Mouse (Mus musculus): ENCODE results near the gene Olfr374. TPM values are rescaled to one million over a fixed set of nuclear protein-coding genes. Genes with fewer than 3 reads are reported as not detected.

Gene Olfr374
- polyA plus RNA-seq, 1 experiment from 2014 or later = not detected

- Histone ChIP-seq H3K36me3 (ENCODE audit: inconsistent target) (no peaks in the 10 kb centered on the region), H3K79me2 (ENCODE audit: inconsistent target) (no peaks in the 10 kb centered on the region), H3K4me3 (ENCODE audit: inconsistent target) (no peak overlapping the region), H3K27ac (no peak overlapping the region)
- WGBS (ENCODE audit: missing documents) = 100% methylated on average over 1 of the region's 1 CpGs
These were observed 21.0 kb downstream of the Olfr374 start for GRCm38 (mm10) chr8:72127834-72128233.

- Histone ChIP-seq H3K27ac (no peak overlapping the region), H3K36me3 (ENCODE audit: inconsistent target) (no peaks in the 10 kb centered on the region), H3K4me3 (ENCODE audit: inconsistent target) (no peak overlapping the region), H3K79me2 (ENCODE audit: inconsistent target) (peaks cover 7% of the 10 kb centered on the region)
- 91% methylated on average over 2 of the region's 2 CpGs for WGBS (ENCODE audit: missing documents)
These were observed 24.4 kb downstream of the Olfr374 start for GRCm38 (mm10) chr8:72131251-72131650.

GRCm38 (mm10) chr8:72131901-72132300 lies 25.1 kb downstream of the Olfr374 start:
- Histone ChIP-seq H3K27ac (no peak overlapping the region), H3K4me3 (ENCODE audit: inconsistent target) (no peak overlapping the region), H3K36me3 (ENCODE audit: inconsistent target) (no peaks in the 10 kb centered on the region), H3K79me2 (ENCODE audit: inconsistent target) (peaks cover 14% of the 10 kb centered on the region)
- WGBS (ENCODE audit: missing documents) = 57% methylated on average over 2 of the region's 2 CpGs

GRCm38 (mm10) chr8:72132417-72132816 lies 25.6 kb downstream of the Olfr374 start:
- Histone ChIP-seq H3K36me3 (ENCODE audit: inconsistent target) (no peaks in the 10 kb centered on the region), H3K4me3 (ENCODE audit: inconsistent target) (no peak overlapping the region), H3K79me2 (ENCODE audit: inconsistent target) (peaks cover 19% of the 10 kb centered on the region), H3K27ac (no peak overlapping the region)
- WGBS (ENCODE audit: missing documents) = 100% methylated on average over 1 of the region's 1 CpGs

GRCm38 (mm10) chr8:72132891-72133290 lies 26.1 kb downstream of the Olfr374 start:
- Histone ChIP-seq H3K27ac (no peak overlapping the region), H3K4me3 (ENCODE audit: inconsistent target) (no peak overlapping the region)

GRCm38 (mm10) chr8:72133507-72133906 lies 26.7 kb downstream of the Olfr374 start:
- Histone ChIP-seq H3K27ac (no peak overlapping the region), H3K4me3 (ENCODE audit: inconsistent target) (no peak overlapping the region), H3K79me2 (ENCODE audit: inconsistent target) (peaks cover 30% of the 10 kb centered on the region), H3K36me3 (ENCODE audit: inconsistent target) (peaks cover 4% of the 10 kb centered on the region; the same call in 1 of the 2 replicates)
- 8% methylated on average over 1 of the region's 1 CpGs for WGBS (ENCODE audit: missing documents)

More at GRCm38 (mm10) chr8:72132891-72133290, 26.1 kb downstream of the Olfr374 start:
- Histone ChIP-seq H3K79me2 (ENCODE audit: inconsistent target) (peaks cover 24% of the 10 kb centered on the region), H3K36me3 (ENCODE audit: inconsistent target) (no peaks in the 10 kb centered on the region)
- WGBS (ENCODE audit: missing documents) = 95% methylated on average over 1 of the region's 1 CpGs

- WGBS (ENCODE audit: missing documents) = 11% methylated on average over 44 of the region's 49 CpGs
- Histone ChIP-seq H3K79me2 (ENCODE audit: inconsistent target) (peaks cover 44% of the 10 kb centered on the region), H3K27ac (peak within 1 kb of the TSS; percentile 99), H3K36me3 (ENCODE audit: inconsistent target) (peaks cover 18% of the 10 kb centered on the region), H3K4me3 (ENCODE audit: inconsistent target) (peak within 1 kb of the TSS; percentile 97)
These were observed 28.1 kb downstream of the Olfr374 start, which contains the start of gene Tpm4 for GRCm38 (mm10) chr8:72134756-72135445. Tpm4 (plus strand) TSS chr8:72134975.

- Histone ChIP-seq H3K79me2 (ENCODE audit: inconsistent target) (peaks cover 52% of the 10 kb centered on the region), H3K27ac (peak overlapping the region; percentile 99), H3K4me3 (ENCODE audit: inconsistent target) (peak overlapping the region; percentile 97), H3K36me3 (ENCODE audit: inconsistent target) (peaks cover 25% of the 10 kb centered on the region)
- WGBS (ENCODE audit: missing documents) = 2% methylated on average over 54 of the region's 62 CpGs
These were observed 28.8 kb downstream of the Olfr374 start for GRCm38 (mm10) chr8:72135446-72136301.

- peak overlapping the region; percentile 99 for H3K27ac ChIP-seq
- H3K4me3 ChIP-seq (ENCODE audit: inconsistent target) = peak overlapping the region; percentile 97
- 2% methylated on average over 16 of the region's 18 CpGs for WGBS (ENCODE audit: missing documents)
- H3K36me3 ChIP-seq (ENCODE audit: inconsistent target) = peaks cover 32% of the 10 kb centered on the region
- H3K79me2 ChIP-seq (ENCODE audit: inconsistent target) = peaks cover 59% of the 10 kb centered on the region
These were observed 29.6 kb downstream of the Olfr374 start for GRCm38 (mm10) chr8:72136302-72136978.

- Histone ChIP-seq H3K27ac (peak overlapping the region; percentile 99), H3K36me3 (ENCODE audit: inconsistent target) (peaks cover 41% of the 10 kb centered on the region), H3K79me2 (ENCODE audit: inconsistent target) (peaks cover 69% of the 10 kb centered on the region), H3K4me3 (ENCODE audit: inconsistent target) (peak overlapping the region; percentile 97)
- WGBS (ENCODE audit: missing documents) = 75% methylated on average over 2 of the region's 2 CpGs
These were observed 30.6 kb downstream of the Olfr374 start for GRCm38 (mm10) chr8:72137431-72137830.

GRCm38 (mm10) chr8:72138456-72138855 lies 31.6 kb downstream of the Olfr374 start:
- Histone ChIP-seq H3K27ac (no peak overlapping the region), H3K79me2 (ENCODE audit: inconsistent target) (peaks cover 79% of the 10 kb centered on the region), H3K4me3 (ENCODE audit: inconsistent target) (no peak overlapping the region), H3K36me3 (ENCODE audit: inconsistent target) (peaks cover 50% of the 10 kb centered on the region)
- 98% methylated on average over 5 of the region's 5 CpGs for WGBS (ENCODE audit: missing documents)

- H3K27ac ChIP-seq = peak overlapping the region; percentile 73
- peaks cover 87% of the 10 kb centered on the region for H3K79me2 ChIP-seq (ENCODE audit: inconsistent target)
- 91% methylated on average over 13 of the region's 13 CpGs for WGBS (ENCODE audit: missing documents)
- H3K4me3 ChIP-seq (ENCODE audit: inconsistent target) = no peak overlapping the region
- peaks cover 83% of the 10 kb centered on the region for H3K36me3 ChIP-seq (ENCODE audit: inconsistent target)
These were observed 36.5 kb downstream of the Olfr374 start for GRCm38 (mm10) chr8:72143256-72143824.

- Histone ChIP-seq H3K4me3 (ENCODE audit: inconsistent target) (no peak overlapping the region), H3K36me3 (ENCODE audit: inconsistent target) (peaks cover 80% of the 10 kb centered on the region), H3K79me2 (ENCODE audit: inconsistent target) (peaks cover 84% of the 10 kb centered on the region), H3K27ac (peak overlapping the region; percentile 73)
- WGBS (ENCODE audit: missing documents) = 54% methylated on average over 5 of the region's 5 CpGs
These were observed 37.6 kb downstream of the Olfr374 start for GRCm38 (mm10) chr8:72144345-72144975.

GRCm38 (mm10) chr8:72145511-72145910 lies 38.7 kb downstream of the Olfr374 start:
- Histone ChIP-seq H3K27ac (no peak overlapping the region), H3K4me3 (ENCODE audit: inconsistent target) (no peak overlapping the region), H3K36me3 (ENCODE audit: inconsistent target) (peaks cover 79% of the 10 kb centered on the region), H3K79me2 (ENCODE audit: inconsistent target) (peaks cover 79% of the 10 kb centered on the region)
- 84% methylated on average over 3 of the region's 3 CpGs for WGBS (ENCODE audit: missing documents)

Data from macrophage (primary cell).